Mouse (Mus musculus) thymus, adult 2 months (tissue): ENCODE measurements around the gene Gjd3. TPM values are rescaled to one million over a fixed set of nuclear protein-coding genes. Genes with fewer than 3 reads are reported as not detected.

Experiments
- DNase-seq: peaks from one replicate; pipeline ENCODE4 v3.0.0; 2021
- H3K27ac ChIP-seq: fragments of 200-500 bp; 2 replicates; pipeline ENCODE4 v1.5.1; 2012; ENCODE audit warnings: low read length, control low read depth; ENCODE audit not compliant: control insufficient read depth, insufficient read depth
- H3K27me3 ChIP-seq: fragments of 200-500 bp; 2 replicates; pipeline ENCODE4 v1.6.1; 2012; ENCODE audit warnings: mild to moderate bottlenecking, low read length, moderate library complexity, mixed read lengths; ENCODE audit not compliant: control insufficient read depth, insufficient read depth
- H3K36me3 ChIP-seq: fragments of 200-500 bp; 2 replicates; pipeline ENCODE4 v1.6.1; 2012; ENCODE audit warnings: mild to moderate bottlenecking, low read length, moderate library complexity; ENCODE audit not compliant: control insufficient read depth, insufficient read depth
- H3K4me1 ChIP-seq: fragments of 200-500 bp; replicated peaks from 2 replicates; pipeline ENCODE4 v1.6.1; 2012; ENCODE audit warnings: low read length; ENCODE audit not compliant: control insufficient read depth, insufficient read depth
- H3K4me3 ChIP-seq: fragments of 200-500 bp; 2 replicates; pipeline ENCODE4 v1.5.1; 2012; ENCODE audit warnings: mild to moderate bottlenecking, low read length, control low read depth, moderate library complexity; ENCODE audit not compliant: control insufficient read depth, insufficient read depth
- CTCF ChIP-seq: fragments of 200-500 bp; IDR thresholded peaks from 2 replicates; pipeline ENCODE4 v1.5.1; 2012; ENCODE audit warnings: mild to moderate bottlenecking, control low read depth, low read length, moderate library complexity, borderline replicate concordance; ENCODE audit not compliant: control insufficient read depth, poor library complexity, insufficient read depth; ENCODE audit errors: extremely low read depth
- POLR2A ChIP-seq: fragments of 200-500 bp; IDR thresholded peaks from 2 replicates; pipeline ENCODE4 v1.6.1; 2012; ENCODE audit warnings: mild to moderate bottlenecking, low read length, control low read depth, moderate library complexity; ENCODE audit not compliant: control insufficient read depth, poor library complexity, insufficient read depth; ENCODE audit errors: extremely low read depth
- WGBS: fragments of 180-500 bp; shearing (Covaris S2); methylation state at CpG from one replicate; pipeline ENCODE4 v1.1.7; 2018; 5-methylcytosine and 5-hydroxymethylcytosine counted together
- polyA plus RNA-seq: library from polyadenylated mRNA; depleted of rRNA; stranded (reverse); fragments of >200 nt; gene quantifications from 2 replicates; pipeline ENCODE4 v1.2.3, GENCODE M21; 2012

Gene Gjd3
- polyA plus RNA-seq, 1 experiment: 1.3 TPM

- peak; percentile 79 for DNase-seq
- H3K36me3 ChIP-seq: peaks cover 4% of the 10 kb centered on the region; the same call in 1 of the 2 replicates
- peak overlapping the region; percentile 93 for H3K27ac ChIP-seq
- H3K4me3 ChIP-seq: peak overlapping the region; percentile 61
- H3K27me3 ChIP-seq: no peaks in the 10 kb centered on the region
- TF ChIP-seq POLR2A: 0 out of 2 replicates have a peak, but pooled peaks have one; percentile 35
- 0 out of 2 replicates have a peak, but pooled peaks have one; percentile 34 for TF ChIP-seq CTCF
- WGBS: 1% methylated on average over 32 of the region's 32 CpGs
- peaks cover 72% of the 10 kb centered on the region for H3K4me1 ChIP-seq
Observed at GRCm38 (mm10) chr11:98963191-98964021, 19.4 kb downstream of the Gjd3 start.

- DNase-seq: no peak
- H3K27ac ChIP-seq: peak overlapping the region; percentile 93
- 53% methylated on average over 12 of the region's 12 CpGs for WGBS
- TF ChIP-seq POLR2A (no peak), CTCF (no peak)
- H3K36me3 ChIP-seq: peaks cover 2% of the 10 kb centered on the region; the same call in 1 of the 2 replicates
- H3K27me3 ChIP-seq: no peaks in the 10 kb centered on the region
- H3K4me1 ChIP-seq: peaks cover 66% of the 10 kb centered on the region
- peak overlapping the region; percentile 61 for H3K4me3 ChIP-seq
Observed at GRCm38 (mm10) chr11:98962421-98963095, 20.3 kb downstream of the Gjd3 start.

- H3K27me3 ChIP-seq: no peaks in the 10 kb centered on the region
- peaks cover 61% of the 10 kb centered on the region for H3K4me1 ChIP-seq
- peak; percentile 45 for DNase-seq
Observed at GRCm38 (mm10) chr11:98961766-98962165, 21.1 kb downstream of the Gjd3 start.

GRCm38 (mm10) chr11:98961051-98961592 is 21.7 kb downstream of the Gjd3 start:
- Histone ChIP-seq H3K4me1 (peaks cover 54% of the 10 kb centered on the region), H3K4me3 (peak overlapping the region; percentile 82), H3K27ac (peak overlapping the region; percentile 44; the same call in 1 of the 2 replicates), H3K27me3 (no peaks in the 10 kb centered on the region), H3K36me3 (no peaks in the 10 kb centered on the region)
- TF ChIP-seq POLR2A: no peak
- no peak for TF ChIP-seq CTCF
- peak; percentile 25 for DNase-seq
- 49% methylated on average over 18 of the region's 18 CpGs for WGBS

More at GRCm38 (mm10) chr11:98961766-98962165, 21.1 kb downstream of the Gjd3 start:
- H3K27ac ChIP-seq: peak overlapping the region; percentile 52; the same call in 1 of the 2 replicates
- H3K36me3 ChIP-seq: no peaks in the 10 kb centered on the region
- peak overlapping the region; percentile 82 for H3K4me3 ChIP-seq
- TF ChIP-seq CTCF (no peak), POLR2A (no peak)
- 21% methylated on average over 8 of the region's 8 CpGs for WGBS

GRCm38 (mm10) chr11:98960313-98960906 is 22.4 kb downstream of the Gjd3 start:
- peak; percentile 85 for DNase-seq
- TF ChIP-seq POLR2A (no peak), CTCF (no peak)
- Histone ChIP-seq H3K4me1 (peaks cover 54% of the 10 kb centered on the region), H3K27me3 (no peaks in the 10 kb centered on the region), H3K27ac (peak overlapping the region; percentile 53; the same call in 1 of the 2 replicates), H3K36me3 (no peaks in the 10 kb centered on the region), H3K4me3 (peak overlapping the region; percentile 82)
- WGBS: 1% methylated on average over 53 of the region's 53 CpGs

- TF ChIP-seq CTCF: peak; percentile 62; the same call in 1 of the 2 replicates
- peak; percentile 93 for TF ChIP-seq POLR2A
- Histone ChIP-seq H3K4me1 (peaks cover 54% of the 10 kb centered on the region), H3K36me3 (no peaks in the 10 kb centered on the region), H3K27me3 (no peaks in the 10 kb centered on the region), H3K27ac (peak overlapping the region; percentile 53; the same call in 1 of the 2 replicates), H3K4me3 (peak overlapping the region; percentile 82)
- DNase-seq: peak; percentile 84
- WGBS: under 1% methylated on average over 42 of the region's 43 CpGs
Observed at GRCm38 (mm10) chr11:98959437-98960312, 23.1 kb downstream of the Gjd3 start.
